Mouse (Mus musculus): ENCODE measurements around the gene Ccdc180.

Gene Ccdc180

GRCm38 (mm10) chr4:45890066-45890761 lies at the start of gene Ccdc180:
Ccdc180 (plus strand) TSS chr4:45890303.
- peak; percentile 74 to 88 for DNase-seq

GRCm38 (mm10) chr4:45844355-45844754 lies 45.7 kb upstream of the Ccdc180 start:
- DNase-seq: peak; percentile 27 to 48

GRCm38 (mm10) chr4:45846263-45846662 lies 43.8 kb upstream of the Ccdc180 start:
- no peak for DNase-seq

GRCm38 (mm10) chr4:45848109-45848824 lies 41.8 kb upstream of the Ccdc180 start, which contains the start of gene Stra6l:
Stra6l (plus strand) TSS chr4:45848664.
- peak in 1 of 2 experiments; percentile 23 for DNase-seq

- DNase-seq: peak; percentile 3 to 36
These were observed 41.3 kb upstream of the Ccdc180 start for GRCm38 (mm10) chr4:45848825-45849156.

- DNase-seq: no peak
These were observed 40.7 kb upstream of the Ccdc180 start for GRCm38 (mm10) chr4:45849419-45849818.

- DNase-seq: peak; percentile 64 to 89
These were observed 38.5 kb upstream of the Ccdc180 start for GRCm38 (mm10) chr4:45851640-45852051.

- DNase-seq: no peak
These were observed 36.4 kb upstream of the Ccdc180 start for GRCm38 (mm10) chr4:45853496-45854246.

GRCm38 (mm10) chr4:45855803-45856424 lies 34.2 kb upstream of the Ccdc180 start:
- peak; percentile 79 to 87 for DNase-seq

GRCm38 (mm10) chr4:45861160-45861559 lies 28.9 kb upstream of the Ccdc180 start:
- DNase-seq: no peak

- no peak for DNase-seq
These were observed 22.7 kb upstream of the Ccdc180 start for GRCm38 (mm10) chr4:45867416-45867815.

- DNase-seq: no peak
These were observed 20.9 kb upstream of the Ccdc180 start for GRCm38 (mm10) chr4:45869021-45869815.

GRCm38 (mm10) chr4:45872147-45872546 lies 18.0 kb upstream of the Ccdc180 start:
- no peak for DNase-seq

GRCm38 (mm10) chr4:45878929-45879328 lies 11.2 kb upstream of the Ccdc180 start:
- peak in 1 of 2 experiments; percentile 76 for DNase-seq

- DNase-seq: no peak
These were observed 7.6 kb upstream of the Ccdc180 start for GRCm38 (mm10) chr4:45882521-45882920.

- DNase-seq: no peak
These were observed 6.9 kb upstream of the Ccdc180 start for GRCm38 (mm10) chr4:45883250-45883649.

- no peak for DNase-seq
These were observed 616 bp upstream of the Ccdc180 start for GRCm38 (mm10) chr4:45889487-45889886.

- peak; percentile 47 to 70 for DNase-seq
These were observed 6.5 kb downstream of the Ccdc180 start for GRCm38 (mm10) chr4:45896425-45897081.

- no peak for DNase-seq
These were observed 8.3 kb downstream of the Ccdc180 start for GRCm38 (mm10) chr4:45898413-45898812.

GRCm38 (mm10) chr4:45909256-45909655 lies 19.2 kb downstream of the Ccdc180 start:
- no peak for DNase-seq

GRCm38 (mm10) chr4:45909924-45910323 lies 19.8 kb downstream of the Ccdc180 start:
- DNase-seq: no peak

- DNase-seq: no peak
These were observed 21.2 kb downstream of the Ccdc180 start for GRCm38 (mm10) chr4:45911256-45911655.

All from kidney, postnatal 25 days (tissue).